Mouse (Mus musculus) frontal cortex, postnatal 36 days (tissue): Measurements from ENCODE around the gene Ranbp3.

Experiments
- DNase-seq, 2 experiments: peaks; one replicate each; pipeline ENCODE4 v3.0.0; 2022; ENCODE audit warnings: low spot score in 2 of 2

Ranbp3 gene

GRCm38 (mm10) chr17:56727029-56727649, 54.0 kb downstream of the Ranbp3 start:
- no peak for DNase-seq

GRCm38 (mm10) chr17:56727659-56728058, 54.6 kb downstream of the Ranbp3 start:
- no peak for DNase-seq

GRCm38 (mm10) chr17:56728117-56728516, 55.0 kb downstream of the Ranbp3 start:
- DNase-seq: no peak

GRCm38 (mm10) chr17:56729151-56729550, 56.1 kb downstream of the Ranbp3 start:
- no peak for DNase-seq

GRCm38 (mm10) chr17:56729656-56730055, 56.6 kb downstream of the Ranbp3 start:
- DNase-seq: no peak

- no peak for DNase-seq
Observed at GRCm38 (mm10) chr17:56736534-56736933, 63.4 kb downstream of the Ranbp3 start.

GRCm38 (mm10) chr17:56738221-56738620, 65.1 kb downstream of the Ranbp3 start:
- DNase-seq: no peak

GRCm38 (mm10) chr17:56740118-56740787, 67.2 kb downstream of the Ranbp3 start:
- no peak for DNase-seq

- no peak for DNase-seq
Observed at GRCm38 (mm10) chr17:56740788-56741160, 67.7 kb downstream of the Ranbp3 start.

GRCm38 (mm10) chr17:56744173-56744572, 71.1 kb downstream of the Ranbp3 start:
- DNase-seq: no peak

- no peak for DNase-seq
Observed at GRCm38 (mm10) chr17:56751404-56752072, 78.4 kb downstream of the Ranbp3 start.

- no peak for DNase-seq
Observed at GRCm38 (mm10) chr17:56753452-56753851, 80.4 kb downstream of the Ranbp3 start.

- no peak for DNase-seq
Observed at GRCm38 (mm10) chr17:56754271-56755185, 81.4 kb downstream of the Ranbp3 start.

- DNase-seq: no peak
Observed at GRCm38 (mm10) chr17:56756703-56757399, 83.8 kb downstream of the Ranbp3 start.

- DNase-seq: peak; percentile 40 to 60
Observed at GRCm38 (mm10) chr17:56757416-56758123, 84.5 kb downstream of the Ranbp3 start, which contains the start of gene Nrtn. Gene Nrtn, minus strand, starts transcription at chr17:56757530.

GRCm38 (mm10) chr17:56758132-56758531, 85.0 kb downstream of the Ranbp3 start:
- DNase-seq: peak; percentile 35 to 56

GRCm38 (mm10) chr17:56759261-56759660, 86.2 kb downstream of the Ranbp3 start:
- DNase-seq: no peak

- no peak for DNase-seq
Observed at GRCm38 (mm10) chr17:56761077-56761476, 88.0 kb downstream of the Ranbp3 start.
